Mouse (Mus musculus): Measurements from ENCODE around the gene Slc9a9.

DNA sequence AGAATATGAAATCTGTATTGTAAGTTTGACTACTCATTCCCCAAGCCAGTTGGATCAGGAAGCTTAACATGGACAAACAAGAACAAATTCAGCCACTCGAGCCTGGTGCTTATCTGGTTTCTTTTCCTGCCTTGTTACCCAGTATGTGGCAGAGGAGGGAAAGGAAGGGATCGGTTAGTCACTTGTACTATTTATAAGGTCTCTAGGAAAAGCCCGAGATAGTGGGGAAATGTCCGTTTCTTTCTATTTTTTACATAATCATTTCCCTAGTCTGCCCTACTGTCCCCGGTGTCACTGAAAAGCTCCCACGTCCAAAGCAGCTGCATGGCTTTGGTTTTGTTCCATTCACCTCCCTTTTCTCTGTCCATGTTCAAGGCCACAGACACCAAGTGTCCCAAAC, 24.1 kb upstream of the Slc9a9 start:
- no peak for TF ChIP-seq MAFK (IDR thresholded peaks at IDR 0.05; ENCODE audit: borderline replicate concordance, low read depth, low read length)
- TF ChIP-seq ETS1 (IDR thresholded peaks at IDR 0.05; ENCODE audit: low read depth, low read length): no peak
- TF ChIP-seq EP300 (IDR thresholded peaks at IDR 0.05; ENCODE audit: low read depth in 1 of 2, low read length in 2 of 2): no peak
- TF ChIP-seq UBTF (IDR thresholded peaks at IDR 0.05; ENCODE audit: borderline replicate concordance, insufficient read depth, low read depth, low read length): no peak
- TF ChIP-seq ZC3H11A (IDR thresholded peaks at IDR 0.05; ENCODE audit: low read depth, low read length): no peak
- TF ChIP-seq CTCF (IDR thresholded peaks at IDR 0.05 in 2 of 3, conservative IDR thresholded peaks at IDR 0.05 in 1 of 3; ENCODE audit: control insufficient read depth in 1 of 3, insufficient read depth in 1 of 3, low read depth in 2 of 3, low read length in 3 of 3, poor library complexity in 1 of 3, severe bottlenecking in 1 of 3): no peak
- no peak for TF ChIP-seq TCF12 (IDR thresholded peaks at IDR 0.05; ENCODE audit: low read depth, low read length)
- TF ChIP-seq TAL1 (IDR thresholded peaks at IDR 0.05; ENCODE audit: low read length): no peak
- TF ChIP-seq CHD1 (IDR thresholded peaks at IDR 0.05; ENCODE audit: low read depth, low read length): no peak
- TF ChIP-seq POLR2A (IDR thresholded peaks at IDR 0.05; ENCODE audit: control insufficient read depth in 1 of 2, insufficient read depth in 1 of 2, low read depth in 1 of 2, low read length in 2 of 2, poor library complexity in 1 of 2): no peak
- no peak for TF ChIP-seq CHD2 (IDR thresholded peaks at IDR 0.05; ENCODE audit: low read length)
- TF ChIP-seq SMC3 (IDR thresholded peaks at IDR 0.05; ENCODE audit: low read depth, low read length): no peak
- TF ChIP-seq E2F4 (IDR thresholded peaks at IDR 0.05; ENCODE audit: borderline replicate concordance, low read depth, low read length): no peak
- no peak for TF ChIP-seq HCFC1 (IDR thresholded peaks at IDR 0.05; ENCODE audit: low read depth, low read length)

Measured in MEL (cell line).